Mouse (Mus musculus) myocyte (in vitro differentiated cells): ENCODE results near the gene Rnf169. TPM values are rescaled to one million over a fixed set of nuclear protein-coding genes. Genes with fewer than 3 reads are reported as not detected.

Source experiments
- H3K27me3 ChIP-seq: one replicate; pipeline ENCODE4 v1.6.1; 2011; ENCODE audit not compliant: control insufficient read depth, insufficient read depth, insufficient read length
- H3K36me3 ChIP-seq: one replicate; pipeline ENCODE4 v1.6.1; 2011; ENCODE audit not compliant: control insufficient read depth, insufficient read depth
- H3K4me2 ChIP-seq: one replicate; pipeline ENCODE4 v1.6.1; 2011; ENCODE audit warnings: low read depth, control low read depth
- H3K4me3 ChIP-seq: one replicate; pipeline ENCODE4 v1.5.1; 2011; ENCODE audit warnings: mild to moderate bottlenecking, control low read depth, moderate library complexity
- H3K79me2 ChIP-seq: one replicate; pipeline ENCODE4 v1.6.1; 2011; ENCODE audit not compliant: control insufficient read depth, insufficient read depth
- H3ac ChIP-seq: one replicate; pipeline ENCODE4 v1.6.1; 2011; ENCODE audit not compliant: control insufficient read depth, insufficient read length
- CEBPB ChIP-seq: IDR thresholded peaks from 2 replicates; pipeline ENCODE4 v1.6.1; 2011; ENCODE audit warnings: mild to moderate bottlenecking, moderate library complexity; ENCODE audit not compliant: poor library complexity, insufficient read depth, severe bottlenecking
- E2F4 ChIP-seq: IDR thresholded peaks from one replicate; pipeline ENCODE4 v1.6.1; 2011; ENCODE audit warnings: mild to moderate bottlenecking, control low read depth, moderate library complexity; ENCODE audit not compliant: insufficient read depth
- MAX ChIP-seq: IDR thresholded peaks from one replicate; pipeline ENCODE4 v1.6.1; 2011; ENCODE audit warnings: low read depth, mild to moderate bottlenecking, control low read depth
- MYOD1 ChIP-seq, 3 experiments: IDR thresholded peaks; one replicate each; pipeline ENCODE4 v1.6.1; 2011; ENCODE audit warnings: control low read depth in 2 of 3, low read depth in 2 of 3, mild to moderate bottlenecking in 2 of 3, moderate library complexity in 1 of 3; ENCODE audit not compliant: insufficient read length in 2 of 3, control insufficient read depth in 1 of 3
- MYOG ChIP-seq, 3 experiments: IDR thresholded peaks; one replicate each; pipeline ENCODE4 v1.6.1; 2011; ENCODE audit warnings: control low read depth in 2 of 3, low read depth in 2 of 3, mild to moderate bottlenecking in 2 of 3; ENCODE audit not compliant: insufficient read length in 2 of 3, control insufficient read depth in 1 of 3, insufficient read depth in 1 of 3
- POLR2A ChIP-seq: IDR thresholded peaks from one replicate; pipeline ENCODE4 v1.6.1; 2011; ENCODE audit warnings: low read depth, mild to moderate bottlenecking, control low read depth, moderate library complexity; ENCODE audit not compliant: insufficient read length
- POLR2AphosphoS2 ChIP-seq: IDR thresholded peaks from one replicate; pipeline ENCODE4 v1.6.1; 2011; ENCODE audit warnings: low read depth, control low read depth; ENCODE audit not compliant: insufficient read length
- REST ChIP-seq: IDR thresholded peaks from one replicate; pipeline ENCODE4 v1.6.1; 2011; ENCODE audit warnings: mild to moderate bottlenecking, control low read depth, moderate library complexity; ENCODE audit not compliant: insufficient read depth, insufficient read length
- SRF ChIP-seq: IDR thresholded peaks from one replicate; pipeline ENCODE4 v1.6.1; 2011; ENCODE audit warnings: low read depth; ENCODE audit not compliant: control insufficient read depth, insufficient read length
- TCF12 ChIP-seq: IDR thresholded peaks from one replicate; pipeline ENCODE4 v1.6.1; 2011; ENCODE audit warnings: mild to moderate bottlenecking, control low read depth; ENCODE audit not compliant: poor library complexity, insufficient read depth, severe bottlenecking
- TCF3 ChIP-seq: IDR thresholded peaks from one replicate; pipeline ENCODE4 v1.6.1; 2011; ENCODE audit warnings: low read depth, control low read depth; ENCODE audit not compliant: insufficient read length
- USF1 ChIP-seq: IDR thresholded peaks from one replicate; pipeline ENCODE4 v1.6.1; 2011; ENCODE audit warnings: low read depth, mild to moderate bottlenecking, control low read depth, moderate library complexity
- polyA plus RNA-seq: library from polyadenylated mRNA; unstranded; fragments of >200 nt; fragmentation: generic; extraction: Trizol; gene quantifications from one replicate; pipeline ENCODE4 v1.2.1, GENCODE M21; 2012; ENCODE audit warnings: missing spikeins

Gene Rnf169
- polyA plus RNA-seq, 1 experiment: 3.0 TPM

- no peak overlapping the region for H3K4me3 ChIP-seq
- no peak overlapping the region for H3ac ChIP-seq
- TF ChIP-seq SRF: no peak
- no peak for TF ChIP-seq REST
- TF ChIP-seq MYOD1 (IDR thresholded peaks at IDR 0.05; ENCODE audit: control insufficient read depth in 1 of 3, insufficient read length in 2 of 3, low read depth in 2 of 3): no peak
- no peak for TF ChIP-seq MAX
- TF ChIP-seq MYOG (IDR thresholded peaks at IDR 0.05; ENCODE audit: control insufficient read depth in 1 of 3, insufficient read depth in 1 of 3, insufficient read length in 2 of 3, low read depth in 2 of 3): no peak
- TF ChIP-seq E2F4: no peak
- no peak for TF ChIP-seq POLR2A
- no peak for TF ChIP-seq TCF3
- TF ChIP-seq TCF12: no peak
- no peak for TF ChIP-seq CEBPB
- TF ChIP-seq POLR2AphosphoS2: no peak
- no peak for TF ChIP-seq USF1
- no peaks in the 10 kb centered on the region for H3K27me3 ChIP-seq
- H3K4me2 ChIP-seq: no peak overlapping the region
- H3K36me3 ChIP-seq: no peaks in the 10 kb centered on the region
- no peaks in the 10 kb centered on the region for H3K79me2 ChIP-seq
Measured at GRCm38 (mm10) chr7:99993159-99993558, 12.9 kb upstream of the Rnf169 start.

GRCm38 (mm10) chr7:99990990-99991707 is 10.9 kb upstream of the Rnf169 start:
- no peak for TF ChIP-seq SRF
- TF ChIP-seq MAX: no peak
- no peak for TF ChIP-seq TCF3
- TF ChIP-seq TCF12: no peak
- no peak for TF ChIP-seq REST
- no peak for TF ChIP-seq USF1
- no peak for TF ChIP-seq MYOD1 (IDR thresholded peaks at IDR 0.05; ENCODE audit: control insufficient read depth in 1 of 3, insufficient read length in 2 of 3, low read depth in 2 of 3)
- no peak for TF ChIP-seq CEBPB
- TF ChIP-seq POLR2AphosphoS2: no peak
- no peak for TF ChIP-seq E2F4
- TF ChIP-seq MYOG (IDR thresholded peaks at IDR 0.05; ENCODE audit: control insufficient read depth in 1 of 3, insufficient read depth in 1 of 3, insufficient read length in 2 of 3, low read depth in 2 of 3): no peak
- TF ChIP-seq POLR2A: no peak

GRCm38 (mm10) chr7:99989844-99990760 is 9.9 kb upstream of the Rnf169 start:
- no peak overlapping the region for H3ac ChIP-seq
- no peak overlapping the region for H3K4me2 ChIP-seq
- TF ChIP-seq MAX (no peak), TCF3 (no peak), SRF (no peak), TCF12 (no peak), MYOG (IDR thresholded peaks at IDR 0.05; ENCODE audit: control insufficient read depth in 1 of 3, insufficient read depth in 1 of 3, insufficient read length in 2 of 3, low read depth in 2 of 3) (no peak), CEBPB (no peak), POLR2AphosphoS2 (no peak), USF1 (no peak), POLR2A (no peak), MYOD1 (IDR thresholded peaks at IDR 0.05; ENCODE audit: control insufficient read depth in 1 of 3, insufficient read length in 2 of 3, low read depth in 2 of 3) (no peak), REST (no peak), E2F4 (no peak)

More at GRCm38 (mm10) chr7:99990990-99991707, 10.9 kb upstream of the Rnf169 start:
- Histone ChIP-seq H3ac (no peak overlapping the region), H3K4me3 (no peak overlapping the region), H3K36me3 (no peaks in the 10 kb centered on the region), H3K4me2 (no peak overlapping the region), H3K79me2 (no peaks in the 10 kb centered on the region), H3K27me3 (no peaks in the 10 kb centered on the region)

GRCm38 (mm10) chr7:99988725-99989124 is 8.5 kb upstream of the Rnf169 start:
- H3K4me2 ChIP-seq: no peak overlapping the region
- H3K4me3 ChIP-seq: no peak overlapping the region
- H3K36me3 ChIP-seq: no peaks in the 10 kb centered on the region
- TF ChIP-seq CEBPB (no peak), POLR2A (no peak), POLR2AphosphoS2 (no peak), MYOD1 (IDR thresholded peaks at IDR 0.05; ENCODE audit: control insufficient read depth in 1 of 3, insufficient read length in 2 of 3, low read depth in 2 of 3) (no peak), REST (no peak), SRF (no peak), TCF3 (no peak), MAX (no peak), MYOG (IDR thresholded peaks at IDR 0.05; ENCODE audit: control insufficient read depth in 1 of 3, insufficient read depth in 1 of 3, insufficient read length in 2 of 3, low read depth in 2 of 3) (no peak), USF1 (no peak)
- H3ac ChIP-seq: no peak overlapping the region
- H3K27me3 ChIP-seq: no peaks in the 10 kb centered on the region
- no peaks in the 10 kb centered on the region for H3K79me2 ChIP-seq

More at GRCm38 (mm10) chr7:99989844-99990760, 9.9 kb upstream of the Rnf169 start:
- H3K36me3 ChIP-seq: no peaks in the 10 kb centered on the region
- H3K27me3 ChIP-seq: no peaks in the 10 kb centered on the region
- no peak overlapping the region for H3K4me3 ChIP-seq
- no peaks in the 10 kb centered on the region for H3K79me2 ChIP-seq
